Mouse (Mus musculus): Measurements from ENCODE around the gene Sim1. TPM values are rescaled to one million over a fixed set of nuclear protein-coding genes. Genes with fewer than 3 reads are reported as not detected.
A peak's percentile ranks its signal among the peaks of the same experiment; 100 is the strongest.

Sim1 gene
- total RNA-seq, 2 experiments from 2014 or later, result not detected

DNA sequence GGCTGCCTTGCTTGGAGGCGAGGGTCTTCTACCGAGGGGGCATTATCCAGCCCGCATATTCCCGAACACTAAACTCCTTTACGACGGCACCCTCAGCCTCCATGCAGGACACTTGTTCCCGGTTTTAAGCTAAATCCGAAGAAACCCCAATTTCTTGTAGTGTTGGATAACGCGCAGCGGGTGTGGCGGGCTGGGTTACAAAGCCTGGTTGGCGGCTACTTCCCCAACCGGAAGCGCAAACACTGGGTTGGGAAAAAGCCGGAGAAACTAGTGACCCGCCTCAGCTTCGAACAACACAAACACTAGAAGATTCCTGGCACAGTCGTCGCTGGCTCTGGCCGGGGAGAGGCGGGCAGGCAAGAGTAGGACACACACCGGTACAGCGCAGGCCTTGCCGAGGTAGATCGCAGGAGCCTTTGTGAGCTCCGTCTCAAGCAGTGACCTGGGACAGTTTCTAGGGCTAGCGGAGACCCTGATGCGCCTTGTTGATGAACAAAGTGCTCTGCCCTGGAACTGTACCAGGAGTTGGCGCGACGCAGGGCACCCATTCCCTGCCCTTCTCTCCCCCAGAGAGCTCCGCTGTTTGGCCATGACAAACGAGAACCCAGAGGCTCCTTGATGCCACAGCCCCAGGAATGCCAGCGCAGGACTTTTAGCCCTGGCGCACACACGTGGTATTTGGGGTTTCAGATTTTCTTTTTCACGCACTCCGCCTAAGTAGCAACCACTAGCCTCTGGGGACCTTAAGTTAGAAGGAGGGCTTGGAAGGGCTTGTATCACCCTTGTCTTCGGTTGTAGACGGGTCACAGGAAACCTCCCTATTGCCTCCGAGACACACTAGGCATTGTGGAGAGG, 6.4 kb downstream of the Sim1 start:
- DNase-seq (ENCODE audit: low spot score in 2 of 2), result no peak

DNA sequence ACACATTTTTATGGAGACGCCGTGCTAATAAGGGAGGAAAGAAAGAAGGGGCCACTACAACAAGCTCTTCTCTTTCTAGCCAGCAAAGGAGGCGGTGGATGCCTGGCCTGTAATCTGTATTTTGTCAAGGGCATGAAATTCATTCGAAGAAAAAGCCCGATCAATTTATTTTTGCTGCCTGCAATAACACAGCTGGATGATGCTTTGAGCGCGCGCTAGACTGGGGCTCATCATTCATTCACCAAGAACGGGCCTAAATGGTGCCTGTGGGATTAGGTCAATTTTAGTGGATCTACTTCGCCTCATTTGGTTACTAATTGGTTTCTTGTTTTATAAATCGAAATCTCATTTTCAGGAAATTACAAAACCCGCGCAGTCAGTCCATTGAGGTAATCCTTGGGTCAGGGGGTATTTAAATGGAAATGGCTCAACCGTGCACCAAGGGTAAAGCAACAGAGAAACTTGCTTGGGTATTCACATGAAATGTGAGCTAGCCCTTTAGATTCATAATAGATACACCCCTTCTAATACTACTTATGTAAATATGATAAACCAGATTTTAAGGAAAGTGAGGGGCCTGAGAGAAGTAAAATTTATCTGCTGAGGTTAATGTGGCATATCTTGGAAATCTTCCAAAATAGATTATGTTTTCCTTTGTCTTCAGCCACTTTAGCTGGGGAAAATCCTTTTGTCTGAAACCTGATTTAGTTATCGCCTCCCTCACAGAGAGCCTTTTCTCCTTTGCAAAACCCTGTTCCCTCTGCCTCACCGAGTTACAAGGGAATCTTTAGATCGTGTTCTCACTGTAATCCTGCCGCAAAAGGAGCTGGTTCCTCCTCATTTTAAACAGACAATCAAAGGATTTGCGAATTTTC, 7.3 kb downstream of the Sim1 start:
- no peak for DNase-seq (ENCODE audit: low spot score in 2 of 2)

DNA sequence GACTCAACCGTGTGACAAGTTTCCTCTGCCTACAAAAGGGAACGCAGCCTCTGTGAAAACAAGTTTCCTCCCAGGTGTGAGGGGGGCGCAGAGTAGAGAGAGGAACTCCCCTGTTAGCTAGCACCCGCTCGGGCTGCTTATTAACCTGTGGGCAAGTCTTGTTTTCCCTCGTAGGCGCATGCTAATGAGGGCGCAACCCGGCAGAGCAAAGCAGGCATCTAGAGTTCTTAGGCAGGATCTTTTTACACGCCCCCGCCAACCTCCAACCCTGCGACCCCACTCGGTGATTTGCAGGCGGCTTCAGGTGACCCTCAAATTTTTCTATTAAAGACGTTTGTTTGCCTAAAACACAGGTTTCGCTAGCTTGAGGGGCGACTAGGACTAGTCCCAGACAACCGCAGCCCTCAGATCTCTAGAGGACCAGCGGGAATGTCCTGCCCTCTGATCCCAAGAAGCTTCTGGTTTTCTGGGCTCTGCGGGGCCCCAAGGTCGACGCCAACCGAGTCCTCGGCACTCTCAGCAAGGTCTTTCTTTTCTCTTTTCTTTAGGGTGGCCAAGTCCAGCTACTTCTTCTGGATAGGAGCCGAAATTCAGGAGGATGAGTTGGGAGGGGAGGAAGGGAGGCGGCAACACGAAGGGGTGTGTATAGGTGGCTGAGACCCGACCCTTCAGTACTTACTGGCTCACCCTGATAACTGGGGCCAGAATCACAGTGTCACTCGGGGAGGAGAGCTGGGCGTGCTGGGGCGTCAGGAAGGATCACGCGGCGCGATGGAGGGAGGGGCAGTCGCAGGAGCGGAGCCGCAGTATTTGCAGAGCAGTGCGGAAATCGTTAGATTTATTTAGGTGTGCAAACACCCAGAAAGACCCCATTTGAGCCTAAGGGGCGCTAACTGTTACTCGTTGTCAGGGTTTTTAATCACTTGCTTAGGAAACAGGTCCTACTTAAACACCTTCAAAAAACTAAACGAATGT, 8.5 kb downstream of the Sim1 start:
- DNase-seq (ENCODE audit: low spot score in 2 of 2), result peak in 1 of 2 experiments; percentile 48

DNA sequence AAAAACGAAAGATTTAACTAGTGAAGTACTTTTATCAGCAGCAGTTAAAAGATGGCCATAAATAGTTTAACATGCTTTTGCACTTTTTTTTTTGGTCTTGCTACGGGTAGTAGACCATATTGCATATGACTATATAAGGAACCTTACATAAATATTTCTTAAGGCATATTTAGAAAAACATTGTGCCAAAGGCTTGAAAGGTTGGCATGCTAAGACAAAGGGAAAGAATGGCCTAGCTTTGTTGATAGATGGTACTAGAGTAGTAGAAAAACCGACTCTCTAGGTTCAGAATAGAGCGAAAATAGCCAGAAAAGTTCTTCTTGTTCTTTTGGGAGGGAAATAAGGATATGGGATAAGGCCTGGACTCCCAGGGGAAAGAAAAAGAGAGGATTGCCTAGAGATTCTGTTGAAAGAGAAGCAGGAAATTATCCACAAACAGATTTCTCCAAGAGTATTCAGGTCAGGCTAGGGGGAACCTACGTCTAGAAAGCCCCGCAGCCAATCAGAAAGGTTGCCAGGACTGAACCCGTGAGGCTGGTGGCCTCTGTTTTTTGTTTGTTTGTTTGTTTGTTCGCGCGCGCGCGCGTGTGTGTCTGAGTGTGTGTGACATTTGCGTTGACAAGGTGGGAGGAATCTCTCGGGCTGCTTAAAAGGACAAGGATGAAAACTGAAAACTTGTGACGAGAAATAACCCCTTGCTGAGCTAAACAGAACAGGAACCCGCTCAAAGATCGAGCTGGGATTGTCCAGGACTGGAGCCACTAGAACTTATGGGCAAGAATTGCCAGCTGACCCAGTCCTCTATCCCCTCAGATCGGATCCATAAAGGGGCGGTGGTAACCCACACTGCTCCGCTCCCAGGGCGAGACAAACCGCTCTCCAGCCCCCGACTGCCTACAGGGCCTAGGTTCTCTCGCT, 9.6 kb downstream of the Sim1 start:
- no peak for DNase-seq (ENCODE audit: low spot score in 2 of 2)

DNA sequence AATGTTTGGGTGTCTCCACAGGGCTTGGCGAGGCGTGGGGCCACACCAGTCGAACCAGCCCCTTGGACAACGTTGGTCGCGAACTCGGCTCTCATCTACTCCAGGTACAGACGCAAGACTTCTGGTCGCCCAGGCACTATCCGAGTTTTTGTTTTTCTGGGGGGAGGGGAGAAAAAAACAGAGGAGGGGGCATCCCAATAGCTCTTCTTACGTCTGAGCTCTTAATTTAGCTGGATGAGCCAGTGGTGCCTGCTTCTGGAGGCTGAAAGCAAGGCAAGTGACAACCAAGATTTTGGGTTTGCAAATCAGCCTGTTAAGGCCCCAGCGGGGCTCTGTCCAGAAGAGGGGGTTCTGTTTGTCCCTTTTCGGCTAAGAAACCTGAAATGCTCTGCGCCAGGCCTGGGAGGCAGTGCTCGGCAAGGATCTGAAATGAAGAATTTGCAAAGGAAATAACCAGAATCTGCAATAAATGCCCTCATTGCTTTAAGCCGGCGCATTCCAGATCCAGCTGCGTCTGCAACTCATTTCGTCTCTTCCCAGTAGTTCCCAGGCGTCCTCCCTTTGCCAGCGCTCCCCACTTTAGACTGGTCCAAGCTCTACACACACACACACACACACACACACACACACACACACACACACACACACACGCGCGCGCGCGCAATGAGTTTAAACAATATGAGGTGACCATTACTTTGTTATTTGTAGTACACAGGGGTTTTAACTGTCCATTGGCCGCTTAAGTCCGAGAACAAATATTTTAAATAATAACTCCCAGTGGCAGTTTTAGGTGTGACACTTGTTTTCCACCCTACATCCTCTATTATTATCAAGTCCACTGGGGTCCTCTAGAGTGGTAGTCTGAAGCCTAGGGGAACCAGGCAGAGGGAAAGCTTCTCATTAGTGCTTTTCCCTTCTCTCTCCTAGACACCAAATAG, 10.5 kb downstream of the Sim1 start:
- no peak for DNase-seq (ENCODE audit: low spot score in 2 of 2)

DNA sequence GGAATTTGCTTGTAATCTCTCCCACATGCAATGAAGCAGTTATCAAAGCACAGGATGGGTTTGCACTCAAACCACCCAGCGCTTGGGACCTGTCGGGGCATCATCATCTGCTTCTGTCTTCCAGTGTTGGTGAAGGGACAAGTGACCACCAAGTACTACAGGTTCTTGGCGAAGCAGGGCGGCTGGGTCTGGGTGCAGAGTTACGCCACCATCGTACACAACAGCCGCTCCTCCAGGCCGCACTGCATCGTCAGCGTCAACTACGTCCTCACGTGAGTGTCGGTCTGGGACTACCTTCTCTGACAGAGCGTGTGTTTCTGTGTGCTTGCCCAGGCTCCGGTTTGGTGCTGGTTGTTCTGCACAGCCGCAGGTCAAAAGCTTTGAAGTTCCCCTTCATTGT, 15.8 kb downstream of the Sim1 start:
- no peak for DNase-seq (ENCODE audit: low spot score in 2 of 2)

DNA sequence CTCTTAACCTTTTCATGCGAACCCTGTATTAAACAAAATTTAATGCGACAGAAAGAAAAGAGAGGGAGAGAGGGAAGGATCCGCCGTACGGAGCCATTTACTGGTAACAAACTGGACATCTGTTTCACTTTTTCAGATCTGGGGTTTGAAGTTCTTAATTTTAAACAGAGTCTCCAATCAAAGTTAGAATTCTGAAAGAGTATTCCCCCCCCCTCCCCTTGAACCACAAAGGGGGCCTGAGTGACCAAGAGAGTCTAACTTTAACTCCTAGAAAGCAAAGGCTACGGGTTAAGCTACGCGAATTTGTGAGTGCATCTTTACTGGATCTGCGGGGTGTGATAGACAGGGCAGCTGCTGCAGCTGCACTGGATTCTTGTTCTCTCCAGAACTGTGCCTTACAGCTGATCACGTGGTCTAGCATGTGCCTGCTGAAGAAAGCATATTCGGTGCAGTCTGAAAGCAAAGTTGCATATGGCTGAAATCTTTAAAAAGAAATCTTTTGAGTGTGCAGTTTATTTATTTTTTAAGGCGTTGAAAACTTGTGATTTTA, 16.4 kb downstream of the Sim1 start:
- no peak for DNase-seq (ENCODE audit: low spot score in 2 of 2)

DNA sequence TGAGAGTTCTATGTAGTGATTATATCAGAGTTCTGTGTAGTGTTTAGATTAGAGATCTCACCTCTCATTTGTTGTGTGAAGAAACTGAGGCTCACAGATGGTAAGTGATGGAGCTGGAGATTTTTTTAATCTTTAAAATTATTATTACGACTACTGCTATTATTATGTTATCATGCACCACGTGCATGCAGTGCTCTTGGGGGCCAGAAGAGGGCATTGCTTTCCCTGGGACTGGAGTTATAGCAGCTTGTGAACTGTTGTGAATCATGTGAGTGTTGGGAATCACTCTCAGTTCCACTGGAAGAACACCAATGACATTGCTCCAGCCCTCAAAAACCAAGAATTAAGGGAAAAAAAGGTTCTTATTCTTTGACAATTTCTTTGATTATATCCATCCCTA, 21.1 kb downstream of the Sim1 start:
- no peak for DNase-seq (ENCODE audit: low spot score in 2 of 2)

DNA sequence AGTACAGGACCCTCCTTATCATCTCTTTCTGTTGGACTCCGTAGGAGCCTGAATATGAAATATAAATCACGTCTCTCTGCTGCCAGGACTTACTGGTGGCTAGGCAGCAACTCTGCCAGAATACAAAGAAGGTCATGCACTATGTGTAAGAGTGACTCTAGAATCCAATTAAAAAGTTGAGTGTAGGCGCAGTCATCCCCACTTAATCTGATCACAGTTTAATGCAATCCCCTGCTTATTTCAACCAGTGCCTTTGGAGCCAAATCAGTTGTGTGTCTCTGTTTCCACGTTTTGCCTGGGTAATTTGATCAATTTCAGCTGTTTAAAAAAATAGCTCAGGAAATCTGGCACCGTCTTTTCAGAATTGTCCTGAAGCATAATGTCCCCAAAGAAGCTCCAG, 34.7 kb downstream of the Sim1 start:
- no peak for DNase-seq (ENCODE audit: low spot score in 2 of 2)

DNA sequence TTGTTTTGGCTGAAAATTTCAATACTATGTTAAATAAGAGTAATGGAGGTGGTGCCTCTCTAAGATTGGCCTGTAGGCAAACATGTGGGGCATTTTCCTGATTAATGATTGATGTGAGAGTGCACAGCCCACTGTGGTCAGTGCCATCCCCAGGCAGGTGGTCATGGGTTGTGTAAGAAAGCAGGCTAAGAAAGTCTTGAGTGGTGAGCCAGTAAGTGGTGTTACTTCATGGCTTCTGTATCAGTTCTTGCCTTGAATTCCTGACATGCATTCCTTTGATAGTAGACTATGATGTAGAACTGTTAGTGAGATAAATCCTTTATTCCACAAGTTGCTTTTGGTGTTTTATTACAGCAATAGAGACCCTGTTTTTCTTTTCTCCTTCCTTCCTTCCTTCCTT, 41.1 kb downstream of the Sim1 start:
- no peak for DNase-seq (ENCODE audit: low spot score in 2 of 2)

DNA sequence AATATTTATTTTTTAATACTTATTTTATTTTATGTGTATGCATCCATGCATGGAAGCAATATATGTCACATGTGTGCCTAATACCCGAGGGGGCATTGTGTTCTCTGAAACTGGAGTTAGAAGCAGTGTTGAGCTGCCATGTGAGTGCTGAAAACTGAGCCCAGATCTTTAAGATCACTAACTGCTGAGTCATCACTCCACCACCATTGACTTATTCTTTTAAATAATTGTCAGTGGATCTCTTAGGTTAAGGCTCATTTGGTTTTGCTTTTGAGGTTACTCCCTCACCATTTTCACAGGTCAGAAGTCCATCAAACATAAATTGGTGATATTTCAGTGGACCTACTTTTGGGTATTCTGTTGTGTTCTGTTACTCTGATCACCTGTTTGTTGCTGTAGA, 79.1 kb downstream of the Sim1 start:
- DNase-seq (ENCODE audit: low spot score in 2 of 2), result no peak

DNA sequence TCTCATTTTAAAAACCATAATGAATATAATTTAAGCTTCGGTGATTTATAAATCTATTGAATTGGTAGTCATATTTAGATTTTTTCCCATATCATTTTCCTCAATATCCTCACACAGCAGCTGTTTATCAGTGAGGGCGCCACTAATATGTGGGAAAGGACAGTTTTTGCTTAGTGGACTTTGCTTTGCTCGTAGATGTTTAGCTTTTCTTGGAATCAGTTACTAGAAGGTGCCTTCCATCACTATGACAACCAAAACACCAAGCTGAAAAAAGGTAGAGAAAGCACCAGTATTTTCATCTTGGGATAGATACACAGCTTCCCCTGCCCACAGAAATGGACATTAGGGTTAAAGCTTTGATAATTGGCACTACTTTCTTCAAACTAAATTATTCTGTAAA, 87.3 kb downstream of the Sim1 start:
- DNase-seq (ENCODE audit: low spot score in 2 of 2), result no peak

DNA sequence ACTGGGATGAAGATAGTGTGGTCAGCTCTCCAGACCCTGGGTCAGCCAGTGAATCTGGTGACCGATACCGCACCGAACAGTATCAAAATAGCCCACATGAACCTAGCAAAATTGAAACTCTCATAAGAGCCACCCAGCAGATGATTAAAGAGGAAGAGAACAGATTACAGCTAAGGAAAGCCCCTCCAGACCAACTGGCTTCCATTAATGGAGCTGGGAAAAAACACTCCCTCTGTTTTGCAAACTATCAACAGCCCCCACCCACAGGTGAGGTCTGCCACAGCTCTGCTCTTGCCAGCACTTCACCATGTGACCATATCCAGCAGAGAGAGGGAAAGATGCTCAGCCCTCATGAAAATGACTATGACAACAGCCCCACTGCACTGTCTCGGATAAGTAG, 89.1 kb downstream of the Sim1 start:
- no peak for DNase-seq (ENCODE audit: low spot score in 2 of 2)

DNA sequence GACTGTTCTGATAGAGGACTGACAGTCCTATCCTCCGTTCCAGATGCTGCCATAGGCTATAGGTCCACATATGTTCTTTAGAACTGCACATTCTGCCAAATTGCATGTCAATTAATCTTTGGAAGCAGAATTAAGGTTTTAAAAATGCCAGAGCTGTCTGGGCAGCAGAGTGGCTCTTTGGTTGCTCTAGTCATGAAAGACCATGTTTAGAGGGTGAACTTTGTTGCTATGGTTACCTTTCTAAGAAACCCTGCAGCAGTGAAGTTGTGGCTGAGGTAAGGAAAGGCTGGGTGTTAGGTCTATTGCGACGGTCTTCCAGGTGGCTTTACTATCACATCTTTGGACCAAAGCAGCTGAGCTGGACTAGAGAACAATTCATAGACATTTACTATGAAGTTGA, 113.2 kb downstream of the Sim1 start:
- no peak for DNase-seq (ENCODE audit: low spot score in 2 of 2)

DNA sequence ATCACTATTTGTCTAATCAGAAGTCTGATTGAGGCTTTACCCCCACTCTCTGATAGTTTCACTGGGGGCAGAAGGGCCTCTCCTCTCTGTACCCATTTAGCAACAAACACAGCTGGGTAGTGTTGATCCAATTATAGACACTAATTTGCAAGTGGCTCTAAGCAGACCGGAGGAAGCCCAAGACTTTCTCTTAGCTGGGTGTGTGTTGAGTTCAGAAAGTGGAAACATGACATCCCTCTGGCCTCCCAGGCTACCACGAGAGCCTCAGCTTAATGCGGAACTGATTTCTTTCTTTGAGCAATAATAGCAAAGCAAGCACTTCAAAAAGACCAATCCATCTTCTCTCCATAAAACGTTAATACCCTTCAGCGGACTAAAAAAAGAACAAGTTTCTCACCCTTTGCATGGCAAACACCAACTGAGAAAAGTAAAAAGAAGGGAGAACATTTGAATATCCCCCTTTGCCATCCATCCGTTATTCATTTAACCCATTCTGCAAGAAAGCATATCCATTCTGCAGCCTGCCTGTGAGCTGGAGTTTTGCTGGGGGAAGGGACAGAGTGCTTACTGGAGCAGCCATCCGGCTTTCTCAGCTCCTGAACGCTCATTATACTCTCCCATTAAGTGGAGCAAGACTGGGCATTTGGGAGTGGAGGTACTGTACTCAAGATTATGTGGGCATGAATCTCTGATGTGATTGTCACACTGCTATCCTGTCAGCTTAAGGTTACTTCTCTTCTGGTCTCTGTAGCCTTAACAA, 117.0 kb downstream of the Sim1 start:
- no peak for DNase-seq (ENCODE audit: low spot score in 2 of 2)

DNA sequence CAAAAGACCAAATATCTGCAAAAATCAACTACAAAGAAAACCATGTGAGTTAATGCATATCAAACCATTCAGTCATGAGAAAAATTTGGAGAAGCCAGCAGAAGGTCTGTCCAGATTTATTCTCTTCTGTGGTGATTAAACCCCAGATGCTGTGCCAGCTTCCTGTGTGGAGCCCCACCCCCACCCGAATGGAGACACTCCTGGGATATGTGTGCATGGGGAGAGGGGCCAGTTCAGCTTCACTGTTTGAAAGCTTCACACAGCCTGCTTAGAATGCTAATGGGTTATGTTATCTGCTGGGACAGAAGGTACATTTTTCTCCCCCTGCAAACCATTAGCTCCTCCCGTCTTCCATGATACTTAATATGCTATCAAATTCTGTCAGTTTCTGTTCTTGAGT, 120.3 kb downstream of the Sim1 start:
- DNase-seq (ENCODE audit: low spot score in 2 of 2), result no peak

DNA sequence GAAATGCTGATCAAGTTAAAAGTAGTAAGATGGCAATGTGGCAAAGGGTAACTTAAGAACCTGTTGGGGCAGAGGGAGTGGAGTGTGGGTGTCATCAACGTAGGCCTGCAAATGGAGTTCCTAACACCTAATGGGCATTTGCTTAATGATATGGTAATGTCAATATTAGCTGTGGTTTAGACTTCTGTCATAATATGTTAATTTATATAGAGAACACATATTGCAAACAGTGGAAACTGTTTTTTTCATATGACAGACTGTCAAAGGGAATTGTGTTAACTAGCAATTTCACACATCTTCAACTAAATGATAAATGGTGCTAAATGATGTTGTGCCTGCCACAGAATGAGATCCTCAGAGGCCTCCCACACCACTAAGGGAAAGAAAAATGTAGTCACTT, 120.8 kb downstream of the Sim1 start:
- DNase-seq (ENCODE audit: low spot score in 2 of 2), result no peak

All from layer of hippocampus, postnatal 10 days (tissue).